Mouse (Mus musculus) neural tube, embryonic 13.5 days (tissue): Measurements from ENCODE around the gene Celsr1. TPM values are rescaled to one million over a fixed set of nuclear protein-coding genes. Genes with fewer than 3 reads are reported as not detected.

Experiments
- ATAC-seq: fragments of 200-750 bp; cut with Nextera tagmentation; 2 replicates; pipeline ENCODE4 v1.8.0; 2017; ENCODE audit warnings: low read depth, mild to moderate bottlenecking, moderate TSS enrichment, moderate library complexity
- H3K27ac ChIP-seq: fragments of 300-500 bp; sonication (generic); replicated peaks from 2 replicates; pipeline ENCODE4 v1.5.1; 2015; ENCODE audit warnings: moderate library complexity, mild to moderate bottlenecking, inconsistent platforms
- H3K27me3 ChIP-seq: fragments of 300-500 bp; sonication (generic); 2 replicates; pipeline ENCODE4 v1.6.1; 2015; ENCODE audit warnings: mild to moderate bottlenecking, inconsistent platforms
- H3K36me3 ChIP-seq: fragments of 300-500 bp; sonication (generic); 2 replicates; pipeline ENCODE4 v1.6.1; 2015; ENCODE audit warnings: mild to moderate bottlenecking, inconsistent platforms
- H3K4me1 ChIP-seq: fragments of 300-500 bp; sonication (generic); replicated peaks from 2 replicates; pipeline ENCODE4 v1.6.1; 2015; ENCODE audit warnings: inconsistent platforms
- H3K4me2 ChIP-seq: fragments of 300-500 bp; sonication (generic); 2 replicates; pipeline ENCODE4 v1.6.1; 2015; ENCODE audit warnings: inconsistent platforms, mild to moderate bottlenecking, moderate library complexity
- H3K4me3 ChIP-seq: fragments of 300-500 bp; sonication (generic); 2 replicates; pipeline ENCODE4 v1.5.1; 2015; ENCODE audit warnings: mild to moderate bottlenecking, inconsistent platforms
- H3K9ac ChIP-seq: fragments of 300-500 bp; sonication (generic); 2 replicates; pipeline ENCODE4 v1.6.1; 2015; ENCODE audit warnings: moderate library complexity, mild to moderate bottlenecking, inconsistent platforms
- H3K9me3 ChIP-seq: fragments of 300-500 bp; sonication (generic); 2 replicates; pipeline ENCODE4 v1.6.1; 2016; ENCODE audit warnings: inconsistent platforms
- WGBS: fragments of 180-500 bp; shearing (Covaris S2); methylation state at CpG from one replicate; pipeline ENCODE4 v1.1.7; 2015; 5-methylcytosine and 5-hydroxymethylcytosine counted together
- polyA plus RNA-seq: library from polyadenylated mRNA; unstranded; fragments of >200 nt; fragmentation: Nextera tagmentation; extraction: Ambion mirVana; gene quantifications from 2 replicates; pipeline ENCODE4 v1.2.1, GENCODE M21; 2015

The Celsr1 gene
- polyA plus RNA-seq, 1 experiment from 2014 or later = 1.8 TPM

DNA sequence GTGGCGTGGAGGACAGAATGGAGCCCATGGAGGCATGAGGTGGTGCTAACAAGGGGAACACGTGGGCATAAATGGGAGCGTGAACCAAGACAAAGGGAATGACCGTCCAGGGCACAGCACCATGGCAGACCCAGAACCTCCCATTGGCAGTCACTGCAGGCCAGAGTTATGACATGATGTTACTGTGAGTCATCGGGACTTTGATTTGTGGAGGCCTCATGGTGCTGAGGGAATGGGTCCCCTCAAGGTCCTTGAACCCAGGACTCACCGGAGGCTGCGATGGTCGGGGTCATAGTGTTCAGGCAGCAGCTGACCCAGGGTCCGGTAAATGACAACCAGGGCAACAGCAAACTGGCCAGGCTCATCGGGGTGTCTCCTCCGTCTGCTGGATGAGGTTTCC lies 111.7 kb downstream of the Celsr1 start:
- H3K4me3 ChIP-seq = no peak overlapping the region
- 92% methylated on average over 11 of the region's 11 CpGs for WGBS
- no peak overlapping the region for H3K4me2 ChIP-seq
- H3K9me3 ChIP-seq = no peaks in the 10 kb centered on the region
- no peak overlapping the region for H3K9ac ChIP-seq
- ATAC-seq = no peak
- peaks cover 19% of the 10 kb centered on the region for H3K27me3 ChIP-seq
- peaks cover 28% of the 10 kb centered on the region for H3K4me1 ChIP-seq
- H3K27ac ChIP-seq = no peak overlapping the region
- 0 out of 2 replicates have a peak, but pooled peaks cover 5% of the 10 kb centered on the region for H3K36me3 ChIP-seq

DNA sequence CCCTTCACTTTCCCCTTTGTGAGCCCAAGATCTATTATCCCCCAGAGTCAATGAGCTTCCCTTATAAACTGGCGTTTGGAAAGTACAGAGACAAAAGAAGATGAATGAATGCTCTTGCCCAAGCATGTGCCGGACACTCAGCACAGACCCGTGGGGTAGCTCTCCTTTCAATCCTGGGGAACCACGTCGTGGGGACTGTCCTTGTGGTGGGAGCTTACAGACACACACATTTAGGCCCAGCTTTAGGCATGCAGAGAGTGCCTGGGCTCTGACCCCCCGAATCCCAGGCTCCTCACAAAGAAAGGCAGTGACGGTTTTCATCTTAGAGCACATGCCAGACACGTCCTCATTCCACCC lies 113.7 kb downstream of the Celsr1 start:
- 27% methylated on average over 8 of the region's 8 CpGs for WGBS
- Histone ChIP-seq H3K27ac (no peak overlapping the region), H3K4me1 (peaks cover 28% of the 10 kb centered on the region), H3K4me2 (no peak overlapping the region), H3K4me3 (no peak overlapping the region), H3K9me3 (no peaks in the 10 kb centered on the region), H3K27me3 (peaks cover 19% of the 10 kb centered on the region), H3K9ac (no peak overlapping the region), H3K36me3 (peaks cover 14% of the 10 kb centered on the region; the same call in 1 of the 2 replicates)
- peak; percentile 12; the same call in 1 of the 2 replicates for ATAC-seq

DNA sequence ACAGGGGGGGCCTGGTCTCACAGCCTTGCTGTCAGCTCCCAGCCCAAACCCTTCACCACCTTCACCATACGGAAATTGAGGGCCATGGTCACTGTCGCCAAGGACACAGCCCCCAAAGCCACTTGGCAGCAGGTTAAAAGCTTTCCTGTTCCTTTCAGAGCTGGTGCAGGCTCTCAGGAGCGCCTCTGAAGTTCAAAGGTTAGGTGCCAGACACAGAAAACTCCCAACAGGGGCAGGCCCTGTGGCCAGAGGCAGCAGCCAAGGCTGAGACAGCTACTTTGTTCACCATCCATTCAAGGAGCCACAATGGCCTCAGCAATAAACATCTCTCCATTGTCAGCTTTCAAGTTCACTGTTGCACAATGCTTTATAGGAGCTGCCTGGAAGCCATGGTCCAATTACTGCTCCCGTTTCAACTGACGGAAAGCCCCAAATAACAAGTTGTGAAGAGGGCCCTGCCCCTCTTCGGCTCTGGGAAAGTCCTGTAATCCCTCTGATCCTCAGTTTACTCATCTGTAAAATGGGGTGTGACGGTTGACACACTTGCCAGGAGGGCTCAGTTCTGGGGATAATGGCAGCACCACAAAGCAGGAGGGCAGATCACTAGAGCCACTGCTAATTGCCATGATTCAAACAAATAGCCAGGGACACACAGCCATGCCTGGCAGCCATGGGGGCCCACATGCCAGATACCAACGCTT lies 114.2 kb downstream of the Celsr1 start:
- 24% methylated on average over 8 of the region's 8 CpGs for WGBS
- no peaks in the 10 kb centered on the region for H3K9me3 ChIP-seq
- H3K4me2 ChIP-seq = no peak overlapping the region
- peaks cover 19% of the 10 kb centered on the region for H3K27me3 ChIP-seq
- H3K4me3 ChIP-seq = no peak overlapping the region
- H3K4me1 ChIP-seq = peaks cover 28% of the 10 kb centered on the region
- 0 out of 2 replicates have a peak overlapping the region, but pooled peaks have one; percentile 18 for H3K27ac ChIP-seq
- no peak overlapping the region for H3K9ac ChIP-seq
- ATAC-seq = peak; percentile 75
- peaks cover 14% of the 10 kb centered on the region; the same call in 1 of the 2 replicates for H3K36me3 ChIP-seq

GRCm38 (mm10) chr15:85913605-85914004 lies 120.0 kb downstream of the Celsr1 start:
- 44% methylated on average over 2 of the region's 2 CpGs for WGBS
- Histone ChIP-seq H3K4me3 (no peak overlapping the region), H3K4me2 (no peak overlapping the region), H3K4me1 (peaks cover 13% of the 10 kb centered on the region), H3K27ac (no peak overlapping the region), H3K27me3 (0 out of 2 replicates have a peak, but pooled peaks cover 3% of the 10 kb centered on the region), H3K9ac (no peak overlapping the region), H3K36me3 (peaks cover 10% of the 10 kb centered on the region; the same call in 1 of the 2 replicates), H3K9me3 (no peaks in the 10 kb centered on the region)
- no peak for ATAC-seq

GRCm38 (mm10) chr15:85909931-85910330 lies 123.6 kb downstream of the Celsr1 start:
- no peak overlapping the region for H3K27ac ChIP-seq
- no peak overlapping the region for H3K9ac ChIP-seq
- no peaks in the 10 kb centered on the region for H3K27me3 ChIP-seq
- H3K4me1 ChIP-seq = peaks cover 13% of the 10 kb centered on the region
- H3K4me3 ChIP-seq = no peak overlapping the region
- H3K4me2 ChIP-seq = no peak overlapping the region
- H3K9me3 ChIP-seq = no peaks in the 10 kb centered on the region
- no peaks in the 10 kb centered on the region for H3K36me3 ChIP-seq
- ATAC-seq = peak; percentile 56; the same call in 1 of the 2 replicates
- WGBS = 34% methylated on average over 10 of the region's 10 CpGs

GRCm38 (mm10) chr15:85909492-85909829 lies 124.1 kb downstream of the Celsr1 start:
- H3K9me3 ChIP-seq = no peaks in the 10 kb centered on the region
- no peaks in the 10 kb centered on the region for H3K27me3 ChIP-seq
- 0 out of 2 replicates have a peak, but pooled peaks have one; percentile 40 for ATAC-seq
- H3K36me3 ChIP-seq = no peaks in the 10 kb centered on the region
- no peak overlapping the region for H3K27ac ChIP-seq
- no peak overlapping the region for H3K4me2 ChIP-seq
- H3K9ac ChIP-seq = no peak overlapping the region
- H3K4me1 ChIP-seq = peaks cover 13% of the 10 kb centered on the region
- 88% methylated on average over 3 of the region's 3 CpGs for WGBS
- no peak overlapping the region for H3K4me3 ChIP-seq

DNA sequence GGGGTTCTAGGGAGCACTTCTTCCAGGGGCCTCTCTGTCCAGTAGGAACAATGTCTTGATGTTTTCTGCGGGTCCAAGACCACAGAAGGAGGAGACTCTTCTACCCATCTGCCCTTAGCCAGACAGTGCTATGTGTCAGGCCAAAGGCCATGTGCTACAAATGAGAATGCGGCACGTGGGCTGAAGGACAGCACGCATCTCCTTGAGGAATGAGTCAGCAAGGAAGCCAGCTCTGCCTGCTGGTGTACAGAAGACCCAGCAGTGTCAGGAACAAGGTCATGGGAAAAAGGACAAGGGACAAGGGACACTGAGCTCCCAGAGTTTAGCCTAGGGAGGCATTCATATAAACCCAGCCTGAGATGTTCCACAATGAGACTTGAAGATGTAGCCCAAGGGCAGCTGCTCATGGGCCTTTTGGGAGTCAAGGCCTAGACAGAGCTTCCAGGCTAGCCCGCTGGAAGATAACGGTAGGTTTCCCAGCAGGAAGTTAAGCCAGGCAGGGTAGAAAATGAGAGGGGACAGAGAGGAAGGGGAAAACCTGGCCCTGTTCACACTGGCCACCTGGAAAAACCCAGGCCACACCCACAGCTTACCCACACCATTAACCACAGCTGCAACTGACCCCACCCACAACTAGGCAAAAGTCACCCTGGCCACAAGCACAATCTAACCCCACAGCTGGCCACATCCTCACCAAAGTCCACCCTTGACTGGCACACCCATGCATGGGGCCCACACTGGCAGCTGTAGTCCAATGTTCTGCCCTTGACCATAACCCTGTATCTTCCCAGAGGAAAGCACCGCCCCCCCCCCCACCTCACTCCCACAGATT lies 124.7 kb downstream of the Celsr1 start:
- H3K4me2 ChIP-seq = no peak overlapping the region
- H3K27me3 ChIP-seq = no peaks in the 10 kb centered on the region
- H3K9me3 ChIP-seq = no peaks in the 10 kb centered on the region
- ATAC-seq = no peak
- no peak overlapping the region for H3K4me3 ChIP-seq
- no peaks in the 10 kb centered on the region for H3K36me3 ChIP-seq
- no peak overlapping the region for H3K9ac ChIP-seq
- no peak overlapping the region for H3K27ac ChIP-seq
- peaks cover 13% of the 10 kb centered on the region for H3K4me1 ChIP-seq
- 92% methylated on average over 7 of the region's 7 CpGs for WGBS

DNA sequence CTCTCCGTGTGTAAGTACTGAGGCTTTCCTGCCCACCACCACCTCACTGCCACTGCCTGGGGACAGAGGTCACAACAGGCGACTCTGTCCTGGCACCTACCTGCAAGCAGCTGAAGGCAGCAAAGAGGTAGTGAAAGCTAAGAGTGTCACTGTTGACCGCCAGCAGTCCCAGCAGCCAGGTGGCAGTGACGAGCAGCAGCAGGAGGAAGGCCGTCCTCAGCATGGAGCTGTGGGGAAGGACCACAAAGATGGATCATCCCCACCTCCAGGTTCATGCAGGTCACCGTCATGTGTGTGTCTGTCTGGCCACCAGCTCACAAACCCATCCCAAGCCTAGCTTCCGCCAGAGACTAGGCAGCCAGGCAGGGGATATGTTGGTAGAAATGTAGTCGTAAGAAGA lies 129.8 kb downstream of the Celsr1 start:
- no peaks in the 10 kb centered on the region for H3K27me3 ChIP-seq
- H3K9ac ChIP-seq = no peak overlapping the region
- H3K36me3 ChIP-seq = peaks cover 28% of the 10 kb centered on the region
- H3K4me3 ChIP-seq = no peak overlapping the region
- WGBS = 84% methylated on average over 8 of the region's 8 CpGs
- ATAC-seq = no peak
- H3K4me1 ChIP-seq = peaks cover 6% of the 10 kb centered on the region; the same call in 1 of the 2 replicates
- H3K27ac ChIP-seq = no peak overlapping the region
- H3K4me2 ChIP-seq = no peak overlapping the region
- no peaks in the 10 kb centered on the region for H3K9me3 ChIP-seq

DNA sequence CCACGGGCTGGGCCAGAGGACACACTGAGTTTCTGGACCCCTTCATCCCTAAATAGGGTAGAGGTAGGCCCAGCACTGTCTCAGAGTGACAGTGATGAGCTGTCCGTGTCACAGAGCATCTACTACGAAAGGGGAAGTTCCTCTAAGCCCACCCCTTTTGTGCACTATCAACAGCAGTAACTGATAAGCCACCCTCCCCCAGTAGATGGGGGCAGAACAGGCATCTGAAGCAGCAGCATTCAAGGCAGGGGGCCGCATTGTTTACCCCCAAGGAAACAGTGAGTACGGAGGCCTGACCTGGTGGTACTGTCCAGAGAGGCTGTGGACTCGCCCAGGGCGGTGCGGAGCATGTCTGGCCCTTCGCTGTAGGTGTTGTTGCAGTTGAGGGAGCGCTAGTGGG lies 131.1 kb downstream of the Celsr1 start:
- WGBS = 89% methylated on average over 10 of the region's 10 CpGs
- H3K36me3 ChIP-seq = peaks cover 41% of the 10 kb centered on the region
- H3K9ac ChIP-seq = no peak overlapping the region
- H3K27ac ChIP-seq = no peak overlapping the region
- no peak overlapping the region for H3K4me2 ChIP-seq
- no peaks in the 10 kb centered on the region for H3K27me3 ChIP-seq
- H3K4me3 ChIP-seq = no peak overlapping the region
- H3K9me3 ChIP-seq = no peaks in the 10 kb centered on the region
- peaks cover 6% of the 10 kb centered on the region; the same call in 1 of the 2 replicates for H3K4me1 ChIP-seq
- no peak for ATAC-seq

GRCm38 (mm10) chr15:85900801-85901200 lies 132.8 kb downstream of the Celsr1 start:
- Histone ChIP-seq H3K4me2 (no peak overlapping the region), H3K27me3 (no peaks in the 10 kb centered on the region), H3K36me3 (peaks cover 56% of the 10 kb centered on the region), H3K9ac (no peak overlapping the region), H3K4me1 (peaks cover 6% of the 10 kb centered on the region; the same call in 1 of the 2 replicates), H3K4me3 (no peak overlapping the region), H3K9me3 (no peaks in the 10 kb centered on the region), H3K27ac (no peak overlapping the region)
- WGBS = 91% methylated on average over 12 of the region's 12 CpGs
- ATAC-seq = no peak

DNA sequence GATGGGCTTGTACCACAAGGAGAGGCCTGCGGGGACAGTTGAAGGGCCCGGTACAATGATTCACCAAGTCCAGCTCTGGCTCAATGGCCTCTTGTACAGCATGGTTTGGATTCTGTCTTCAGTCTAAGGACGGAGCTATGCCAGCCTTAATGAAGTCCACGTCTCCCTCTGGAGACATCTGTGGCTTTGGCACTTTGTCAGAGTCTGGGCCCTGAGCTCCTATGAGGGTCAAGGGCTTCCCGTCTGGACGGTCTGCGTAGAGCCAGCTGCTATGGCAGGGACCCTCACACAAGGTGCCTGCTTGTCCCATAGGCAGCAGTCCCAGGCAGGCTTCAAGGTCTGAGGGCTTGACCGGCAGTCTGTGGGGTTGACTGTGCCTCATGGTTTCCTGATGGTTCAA lies 133.3 kb downstream of the Celsr1 start:
- H3K36me3 ChIP-seq = peaks cover 60% of the 10 kb centered on the region
- no peaks in the 10 kb centered on the region for H3K9me3 ChIP-seq
- H3K4me2 ChIP-seq = no peak overlapping the region
- no peak for ATAC-seq
- H3K9ac ChIP-seq = no peak overlapping the region
- peaks cover 6% of the 10 kb centered on the region; the same call in 1 of the 2 replicates for H3K4me1 ChIP-seq
- 85% methylated on average over 8 of the region's 8 CpGs for WGBS
- 0 out of 2 replicates have a peak overlapping the region, but pooled peaks have one; percentile 3 for H3K27ac ChIP-seq
- H3K27me3 ChIP-seq = no peaks in the 10 kb centered on the region
- H3K4me3 ChIP-seq = no peak overlapping the region

DNA sequence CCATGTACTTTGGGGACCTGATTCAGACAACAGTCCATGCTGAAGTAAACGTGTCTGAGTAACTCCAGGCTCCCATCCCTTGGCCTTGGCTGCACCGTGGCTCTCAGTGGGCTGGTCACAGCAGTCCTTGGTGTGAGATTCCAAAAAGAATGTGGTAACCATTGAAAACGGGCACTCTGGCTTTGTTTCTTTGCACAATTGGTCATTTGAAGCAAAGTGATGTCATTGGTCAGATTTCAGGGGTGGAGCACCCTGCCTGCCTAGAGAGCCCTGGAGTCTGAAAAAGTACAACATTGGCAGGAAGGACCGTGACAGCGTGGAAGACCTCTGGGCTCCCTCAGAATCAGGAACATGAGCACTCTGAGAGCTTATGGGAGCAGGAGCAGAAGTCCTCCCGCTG lies 134.2 kb downstream of the Celsr1 start:
- WGBS = 49% methylated on average over 6 of the region's 6 CpGs

More for the DNA sequence above, 134.2 kb downstream of the Celsr1 start:
- no peak overlapping the region for H3K4me3 ChIP-seq
- H3K4me2 ChIP-seq = no peak overlapping the region
- peaks cover 70% of the 10 kb centered on the region for H3K36me3 ChIP-seq
- H3K9me3 ChIP-seq = no peaks in the 10 kb centered on the region
- no peaks in the 10 kb centered on the region for H3K27me3 ChIP-seq
- H3K9ac ChIP-seq = no peak overlapping the region
- no peak for ATAC-seq
- 0 out of 2 replicates have a peak overlapping the region, but pooled peaks have one; percentile 3 for H3K27ac ChIP-seq
- peaks cover 8% of the 10 kb centered on the region for H3K4me1 ChIP-seq
